Mouse (Mus musculus) thymus, postnatal 0 days (tissue): ENCODE results near the gene Ctbs. TPM values are rescaled to one million over a fixed set of nuclear protein-coding genes. Genes with fewer than 3 reads are reported as not detected.

Experiments
- DNase-seq: peaks from one replicate; pipeline ENCODE4 v3.0.0-alpha.2; 2015; ENCODE audit warnings: low spot score
- polyA plus RNA-seq: library from polyadenylated mRNA; unstranded; fragments of >200 nt; fragmentation: Nextera tagmentation; extraction: Ambion mirVana; gene quantifications from 2 replicates; pipeline ENCODE4 v1.2.1, GENCODE M21; 2015

The Ctbs gene
- polyA plus RNA-seq = 5.6 and 7.6 TPM in 2 replicates

- DNase-seq = no peak
Observed at GRCm38 (mm10) chr3:146449745-146450250, at the start of gene Ctbs. Gene Ctbs (plus strand): TSS chr3:146449795.

GRCm38 (mm10) chr3:146403770-146404169 is 45.8 kb upstream of the Ctbs start:
- DNase-seq = peak; percentile 8

- DNase-seq = peak; percentile 93
Observed at GRCm38 (mm10) chr3:146404311-146405201, 45.0 kb upstream of the Ctbs start, which contains the start of gene Ssx2ip. Gene Ssx2ip (plus strand): TSS chr3:146404642.

- no peak for DNase-seq
Observed at GRCm38 (mm10) chr3:146405213-146406006, 44.2 kb upstream of the Ctbs start.

- DNase-seq = no peak
Observed at GRCm38 (mm10) chr3:146406007-146406341, 43.6 kb upstream of the Ctbs start.

- DNase-seq = no peak
Observed at GRCm38 (mm10) chr3:146407086-146407721, 42.4 kb upstream of the Ctbs start.

- DNase-seq = no peak
Observed at GRCm38 (mm10) chr3:146410114-146410513, 39.5 kb upstream of the Ctbs start.

GRCm38 (mm10) chr3:146412008-146412407 is 37.6 kb upstream of the Ctbs start:
- DNase-seq = no peak

- DNase-seq = no peak
Observed at GRCm38 (mm10) chr3:146412480-146412879, 37.1 kb upstream of the Ctbs start.

GRCm38 (mm10) chr3:146413016-146413415 is 36.6 kb upstream of the Ctbs start:
- DNase-seq = no peak

- DNase-seq = no peak
Observed at GRCm38 (mm10) chr3:146413992-146414391, 35.6 kb upstream of the Ctbs start.

GRCm38 (mm10) chr3:146414555-146414954 is 35.0 kb upstream of the Ctbs start:
- DNase-seq = no peak

GRCm38 (mm10) chr3:146417873-146418272 is 31.7 kb upstream of the Ctbs start:
- DNase-seq = no peak

- DNase-seq = no peak
Observed at GRCm38 (mm10) chr3:146418901-146419300, 30.7 kb upstream of the Ctbs start.

- no peak for DNase-seq
Observed at GRCm38 (mm10) chr3:146419534-146419933, 30.1 kb upstream of the Ctbs start.

GRCm38 (mm10) chr3:146419992-146420537 is 29.5 kb upstream of the Ctbs start:
- DNase-seq = no peak

- DNase-seq = no peak
Observed at GRCm38 (mm10) chr3:146421787-146422186, 27.8 kb upstream of the Ctbs start.

- no peak for DNase-seq
Observed at GRCm38 (mm10) chr3:146423710-146424109, 25.9 kb upstream of the Ctbs start.

- no peak for DNase-seq
Observed at GRCm38 (mm10) chr3:146424306-146424900, 25.2 kb upstream of the Ctbs start.

GRCm38 (mm10) chr3:146425902-146426301 is 23.7 kb upstream of the Ctbs start:
- no peak for DNase-seq

- no peak for DNase-seq
Observed at GRCm38 (mm10) chr3:146426489-146426888, 23.1 kb upstream of the Ctbs start.
